Mouse (Mus musculus) CH12.LX (cell line): ENCODE results near the gene Ddb2. TPM values are rescaled to one million over a fixed set of nuclear protein-coding genes. Genes with fewer than 3 reads are reported as not detected.

Experiments used
- DNase-seq: peaks from one replicate; pipeline ENCODE4 v3.0.0-alpha.2; 2013; ENCODE audit errors: extremely low read depth
- H3K27ac ChIP-seq: 2 replicates; pipeline ENCODE4 v1.5.1; 2012; ENCODE audit warnings: low read depth, mild to moderate bottlenecking, control low read depth, moderate library complexity; ENCODE audit not compliant: insufficient read depth
- H3K27me3 ChIP-seq: replicated peaks from 2 replicates; pipeline ENCODE3; 2012; ENCODE audit warnings: inconsistent platforms
- H3K36me3 ChIP-seq, 2 experiments: replicated peaks in 1 of 2; 2 replicates each; pipeline versions ENCODE3 to v1.6.1; 2012; ENCODE audit warnings: inconsistent platforms in 1 of 2, low read length in 1 of 2, mild to moderate bottlenecking in 1 of 2, mixed read lengths in 1 of 2, moderate library complexity in 1 of 2; ENCODE audit not compliant: control insufficient read depth in 1 of 2, insufficient read depth in 1 of 2
- H3K4me1 ChIP-seq, 2 experiments: 2 replicates each; pipeline ENCODE4 v1.6.1; 2012; ENCODE audit warnings: inconsistent platforms in 1 of 2, moderate library complexity in 1 of 2; ENCODE audit not compliant: insufficient read depth in 2 of 2, control insufficient read depth in 1 of 2
- H3K4me2 ChIP-seq: 2 replicates; pipeline ENCODE4 v1.6.1; 2012; ENCODE audit warnings: low read depth, mild to moderate bottlenecking, control low read depth; ENCODE audit not compliant: poor library complexity, insufficient read depth, severe bottlenecking
- H3K4me3 ChIP-seq, 3 experiments: fragments of 150-350 bp in 1 of 3; sonication (generic) in 1 of 3; replicated peaks in 1 of 3; 2 replicates each; pipeline versions ENCODE3 to v1.5.1; 2011 to 2012; ENCODE audit warnings: low read depth in 2 of 3, low read length in 2 of 3, mild to moderate bottlenecking in 2 of 3, moderate library complexity in 2 of 3, control low read depth in 1 of 3, improper control_type of control experiment in 1 of 3, inconsistent platforms in 1 of 3, mixed read lengths in 1 of 3; ENCODE audit not compliant: poor library complexity in 1 of 3
- H3K79me2 ChIP-seq: replicated peaks from 2 replicates; pipeline ENCODE4 v1.6.1; 2012; ENCODE audit warnings: mild to moderate bottlenecking, moderate library complexity; ENCODE audit not compliant: control insufficient read depth, poor library complexity, insufficient read depth, severe bottlenecking; ENCODE audit errors: extremely low read depth
- H3K9ac ChIP-seq: 2 replicates; pipeline ENCODE4 v1.6.1; 2012; ENCODE audit warnings: low read depth, mild to moderate bottlenecking, control low read depth, moderate library complexity; ENCODE audit not compliant: insufficient read depth
- H3K9me3 ChIP-seq: replicated peaks from 2 replicates; pipeline ENCODE3; 2012; ENCODE audit warnings: low read length, inconsistent platforms, mixed read lengths
- BHLHE40 ChIP-seq: IDR thresholded peaks from 2 replicates; pipeline ENCODE4 v1.6.1; 2011; ENCODE audit warnings: mild to moderate bottlenecking, low read depth, low read length, improper control_type of control experiment
- CTCF ChIP-seq, 2 experiments: IDR thresholded peaks in 1 of 2; conservative IDR thresholded peaks in 1 of 2; 2 replicates each; pipeline ENCODE4 v1.5.1; 2011 to 2012; ENCODE audit warnings: low read depth in 2 of 2, low read length in 2 of 2, improper control_type of control experiment in 1 of 2, inconsistent platforms in 1 of 2, mild to moderate bottlenecking in 1 of 2, moderate library complexity in 1 of 2
- E2F4 ChIP-seq: IDR thresholded peaks from 2 replicates; pipeline ENCODE4 v1.6.1; 2011; ENCODE audit warnings: low read depth, low read length, improper control_type of control experiment; ENCODE audit not compliant: insufficient replicate concordance
- EP300 ChIP-seq: IDR thresholded peaks from 2 replicates; pipeline ENCODE4 v1.6.1; 2011; ENCODE audit warnings: low read length, improper control_type of control experiment
- ETS1 ChIP-seq: conservative IDR thresholded peaks from 2 replicates; pipeline ENCODE4 v1.6.1; 2012; ENCODE audit warnings: low read depth, mild to moderate bottlenecking, inconsistent platforms, low read length, improper control_type of control experiment, moderate library complexity
- GABPA ChIP-seq: IDR thresholded peaks from 2 replicates; pipeline ENCODE4 v1.6.1; 2012; ENCODE audit warnings: low read depth, low read length, improper control_type of control experiment, inconsistent platforms; ENCODE audit not compliant: insufficient replicate concordance
- HCFC1 ChIP-seq: IDR thresholded peaks from 2 replicates; pipeline ENCODE4 v1.6.1; 2012; ENCODE audit warnings: low read depth, mild to moderate bottlenecking, inconsistent platforms, low read length, improper control_type of control experiment
- IRF4 ChIP-seq: IDR thresholded peaks from 2 replicates; pipeline ENCODE4 v1.6.1; 2014; ENCODE audit warnings: low read depth, mild to moderate bottlenecking, inconsistent platforms, low read length, improper control_type of control experiment
- JUND ChIP-seq: conservative IDR thresholded peaks from 2 replicates; pipeline ENCODE4 v1.6.1; 2011; ENCODE audit warnings: low read depth, low read length, improper control_type of control experiment
- KAT2A ChIP-seq: IDR thresholded peaks from 2 replicates; pipeline ENCODE4 v1.6.1; 2012; ENCODE audit warnings: low read length, improper control_type of control experiment, inconsistent platforms; ENCODE audit not compliant: insufficient replicate concordance
- MAZ ChIP-seq: IDR thresholded peaks from 2 replicates; pipeline ENCODE4 v1.6.1; 2012; ENCODE audit warnings: low read depth, mild to moderate bottlenecking, inconsistent platforms, low read length, improper control_type of control experiment, moderate library complexity
- MEF2A ChIP-seq: IDR thresholded peaks from 2 replicates; pipeline ENCODE4 v1.6.1; 2014; ENCODE audit warnings: low read depth, mild to moderate bottlenecking, inconsistent platforms, low read length, improper control_type of control experiment, borderline replicate concordance
- MXI1 ChIP-seq: IDR thresholded peaks from 2 replicates; pipeline ENCODE4 v1.6.1; 2011; ENCODE audit warnings: mild to moderate bottlenecking, low read depth, low read length, improper control_type of control experiment
- NELFE ChIP-seq: IDR thresholded peaks from 2 replicates; pipeline ENCODE4 v1.6.1; 2011; ENCODE audit warnings: low read depth, low read length, improper control_type of control experiment
- NRF1 ChIP-seq: IDR thresholded peaks from 2 replicates; pipeline ENCODE4 v1.6.1; 2014; ENCODE audit warnings: low read depth, mild to moderate bottlenecking, inconsistent platforms, low read length, improper control_type of control experiment, moderate library complexity
- PAX5 ChIP-seq: IDR thresholded peaks from 2 replicates; pipeline ENCODE4 v1.6.1; 2012; ENCODE audit warnings: low read length, inconsistent platforms, mixed read lengths
- POLR2AphosphoS2 ChIP-seq: IDR thresholded peaks from 2 replicates; pipeline ENCODE4 v1.6.1; 2011; ENCODE audit warnings: low read depth, low read length, improper control_type of control experiment
- RCOR1 ChIP-seq: conservative IDR thresholded peaks from 2 replicates; pipeline ENCODE4 v1.6.1; 2012; ENCODE audit warnings: low read depth, mild to moderate bottlenecking, inconsistent platforms, low read length, improper control_type of control experiment
- SMC3 ChIP-seq: IDR thresholded peaks from 2 replicates; pipeline ENCODE4 v1.6.1; 2011; ENCODE audit warnings: low read depth, low read length, improper control_type of control experiment
- TBP ChIP-seq: conservative IDR thresholded peaks from 2 replicates; pipeline ENCODE4 v1.6.1; 2011; ENCODE audit warnings: low read depth, low read length, improper control_type of control experiment
- TCF12 ChIP-seq: IDR thresholded peaks from 2 replicates; pipeline ENCODE4 v1.6.1; 2014; ENCODE audit warnings: low read depth, mild to moderate bottlenecking, inconsistent platforms, low read length, improper control_type of control experiment
- UBTF ChIP-seq: IDR thresholded peaks from 2 replicates; pipeline ENCODE4 v1.6.1; 2012; ENCODE audit warnings: low read depth, mild to moderate bottlenecking, inconsistent platforms, low read length, improper control_type of control experiment, moderate library complexity
- USF1 ChIP-seq: IDR thresholded peaks from 2 replicates; pipeline ENCODE4 v1.6.1; 2014; ENCODE audit warnings: low read depth, mild to moderate bottlenecking, inconsistent platforms, low read length, improper control_type of control experiment
- ZC3H11A ChIP-seq: IDR thresholded peaks from 2 replicates; pipeline ENCODE4 v1.6.1; 2012; ENCODE audit warnings: low read depth, mild to moderate bottlenecking, inconsistent platforms, low read length, improper control_type of control experiment
- ZMIZ1 ChIP-seq: IDR thresholded peaks from 2 replicates; pipeline ENCODE4 v1.6.1; 2012; ENCODE audit warnings: low read depth, mild to moderate bottlenecking, inconsistent platforms, low read length, improper control_type of control experiment
- dilution Hi-C: fragments of 300-500 bp; cut with MboI; formaldehyde crosslinking; loops from 2 replicates; pipeline ENCODE4 v1.14.3; 2020; ENCODE audit warnings: low sequenced_read_pairs; ENCODE audit not compliant: extremely low pct_unique_long_range_greater_than_20kb, extremely low pct_ligation_motif_present
- in situ Hi-C: fragments of 300-500 bp; cut with MboI; formaldehyde crosslinking; loops from 3 replicates; pipeline ENCODE4 v1.14.3; 2019; ENCODE audit warnings: low sequenced_read_pairs, low pct_ligation_motif_present, low pct_unique_long_range_greater_than_20kb, mixed read lengths
- polyA plus RNA-seq: library from polyadenylated mRNA; unstranded; fragments of >175 nt; gene quantifications from 2 replicates; pipeline ENCODE4 v1.2.1, GENCODE M21; 2012; ENCODE audit warnings: low read depth; ENCODE audit not compliant: insufficient read length
- total RNA-seq, 2 experiments: library from RNA; depleted of rRNA; stranded (reverse); fragments of 300-350 nt in 1 of 2; fragments of >200 nt in 1 of 2; gene quantifications; 2 replicates each; pipeline ENCODE4 v1.2.3; 2012 to 2014

The Ddb2 gene
- total and polyA plus RNA-seq, 3 experiments: 13.9 to 20.2 (median 14.1) TPM

GRCm38 (mm10) chr2:91259493-91259892 is 22.7 kb upstream of the Ddb2 start:
- Histone ChIP-seq H3K79me2 (no peaks in the 10 kb centered on the region), H3K9ac (no peak overlapping the region), H3K27ac (no peak overlapping the region)
- DNase-seq: no peak
- TF ChIP-seq USF1 (no peak), E2F4 (no peak), MAZ (no peak), POLR2AphosphoS2 (no peak), RCOR1 (no peak), BHLHE40 (no peak), UBTF (no peak), ETS1 (no peak), CTCF (conservative IDR thresholded peaks at IDR 0.05 in 1 of 2, IDR thresholded peaks at IDR 0.05 in 1 of 2; ENCODE audit: low read depth in 2 of 2, low read length in 2 of 2) (no peak), NELFE (no peak)
- TF ChIP-seq, all 38 proteins: peak for 0
- Histone ChIP-seq H3K36me3 (no peaks in the 10 kb centered on the region), H3K4me2 (no peak overlapping the region), H3K4me1 (peaks cover 4 to 12% of the 10 kb centered on the region in 2 experiments; a peak in 3 of 4 replicates), H3K4me3 (no peak overlapping the region), H3K27me3 (peaks cover 6% of the 10 kb centered on the region), H3K9me3 (no peaks in the 10 kb centered on the region)
- in situ Hi-C loops: no loop called here
- dilution Hi-C loops: no loop called here

GRCm38 (mm10) chr2:91258830-91259229 is 22.0 kb upstream of the Ddb2 start:
- no peaks in the 10 kb centered on the region for H3K36me3 ChIP-seq
- TF ChIP-seq ZC3H11A: no peak
- TF ChIP-seq TBP: no peak
- TF ChIP-seq CTCF (conservative IDR thresholded peaks at IDR 0.05 in 1 of 2, IDR thresholded peaks at IDR 0.05 in 1 of 2; ENCODE audit: low read depth in 2 of 2, low read length in 2 of 2): no peak
- no peak for TF ChIP-seq TCF12
- no peak for TF ChIP-seq POLR2AphosphoS2
- TF ChIP-seq PAX5: no peak
- TF ChIP-seq, all 38 proteins: peak for 0
- in situ Hi-C loops: no loop called here
- Histone ChIP-seq H3K4me2 (no peak overlapping the region), H3K27ac (no peak overlapping the region), H3K4me3 (no peak overlapping the region), H3K79me2 (no peaks in the 10 kb centered on the region), H3K27me3 (peaks cover 6% of the 10 kb centered on the region), H3K4me1 (0 out of 4 replicates have a peak, but pooled peaks cover 0 to 7% of the 10 kb centered on the region in 2 experiments), H3K9me3 (no peaks in the 10 kb centered on the region), H3K9ac (no peak overlapping the region)
- no peak for DNase-seq
- dilution Hi-C loops: no loop called here

GRCm38 (mm10) chr2:91258054-91258453 is 21.3 kb upstream of the Ddb2 start:
- dilution Hi-C loops: no loop called here
- H3K4me1 ChIP-seq: 0 out of 4 replicates have a peak, but pooled peaks cover 0 to 7% of the 10 kb centered on the region in 2 experiments
- no peaks in the 10 kb centered on the region for H3K79me2 ChIP-seq
- DNase-seq: no peak
- peak overlapping the region in 1 of 3 experiments; percentile 5 for H3K4me3 ChIP-seq
- in situ Hi-C loops: no loop called here
- peak overlapping the region; percentile 74; the same call in 1 of the 2 replicates for H3K4me2 ChIP-seq
- TF ChIP-seq MXI1 (no peak), JUND (no peak), NRF1 (no peak), SMC3 (no peak), ZMIZ1 (no peak), HCFC1 (no peak), RCOR1 (no peak), UBTF (no peak), KAT2A (no peak), GABPA (no peak), TBP (no peak), IRF4 (no peak), MEF2A (no peak), EP300 (no peak), TCF12 (no peak), POLR2AphosphoS2 (no peak), ETS1 (no peak)
- TF ChIP-seq, all 38 proteins: peak for 0
- H3K9ac ChIP-seq: no peak overlapping the region
- no peaks in the 10 kb centered on the region for H3K9me3 ChIP-seq
- H3K27ac ChIP-seq: no peak overlapping the region
- H3K27me3 ChIP-seq: peaks cover 6% of the 10 kb centered on the region
- no peaks in the 10 kb centered on the region for H3K36me3 ChIP-seq
